Mouse (Mus musculus) small intestine, adult 2 months (tissue): ENCODE measurements around the gene Trim66.

Experiments used
- CTCF ChIP-seq: fragments of 200-500 bp; IDR thresholded peaks from 2 replicates; pipeline ENCODE4 v1.5.1; 2012; ENCODE audit warnings: low read depth, mild to moderate bottlenecking, control low read depth, inconsistent platforms, low read length, moderate library complexity, mixed read lengths; ENCODE audit not compliant: insufficient replicate concordance, insufficient read length; ENCODE audit errors: extremely low read depth
- POLR2A ChIP-seq: fragments of 200-500 bp; IDR thresholded peaks from 2 replicates; pipeline ENCODE4 v1.6.1; 2012; ENCODE audit warnings: low read depth, mild to moderate bottlenecking, control low read depth, inconsistent platforms, low read length, moderate library complexity

- TF ChIP-seq CTCF (peak; percentile 43; the same call in 1 of the 2 replicates), POLR2A (no peak)
Measured at GRCm38 (mm10) chr7:109445012-109445411, 62.9 kb downstream of the Trim66 start.
